Mouse (Mus musculus): ENCODE data around the gene Itga11. TPM values are rescaled to one million over a fixed set of nuclear protein-coding genes. Genes with fewer than 3 reads are reported as not detected.
A peak's percentile ranks its signal among the peaks of the same experiment; 100 is the strongest.
"Not testable (repeated sequence)": the region's sequence is repeated elsewhere in the genome, so short reads cannot be mapped to it uniquely, and the experiment has no call there.

Gene Itga11
- polyA plus RNA-seq, 1 experiment from 2014 or later = 0.19 TPM

- Histone ChIP-seq H3K4me2 (peak within 1 kb of the TSS; percentile 98), H3K4me1 (replicated peaks; ENCODE audit: control insufficient read depth, insufficient read depth, low read length) (peaks cover 22% of the 10 kb centered on the region), H3K9me3 (ENCODE audit: control insufficient read depth, low read length) (no peaks in the 10 kb centered on the region), H3K4me3 (ENCODE audit: low read depth, low read length) (peak within 1 kb of the TSS; percentile 100), H3K27ac (ENCODE audit: low read depth, low read length) (peak within 1 kb of the TSS; percentile 93), H3K27me3 (replicated peaks; ENCODE audit: control insufficient read depth, insufficient read depth, low read length) (no peaks in the 10 kb centered on the region), H3K9ac (ENCODE audit: low read depth, low read length) (peak within 1 kb of the TSS; percentile 98), H3K36me3 (ENCODE audit: control insufficient read depth, insufficient read depth, low read length) (0 out of 2 replicates have a peak, but pooled peaks cover 2% of the 10 kb centered on the region)
- DNase-seq (ENCODE audit: low spot score) = peak; percentile 95
- ATAC-seq (replicated peaks; ENCODE audit: low FRiP score) = peak; percentile 87
- under 1% methylated on average over 66 of the region's 68 CpGs for WGBS
Measured at GRCm38 (mm10) chr9:62811516-62812121, 134.0 kb downstream of the Itga11 start, which contains the start of gene Fem1b. TSS of gene Fem1b (minus strand) at chr9:62811934.

GRCm38 (mm10) chr9:62812216-62813049, 134.8 kb downstream of the Itga11 start:
- Histone ChIP-seq H3K27me3 (replicated peaks; ENCODE audit: control insufficient read depth, insufficient read depth, low read length) (no peaks in the 10 kb centered on the region), H3K36me3 (ENCODE audit: control insufficient read depth, insufficient read depth, low read length) (0 out of 2 replicates have a peak, but pooled peaks cover 2% of the 10 kb centered on the region), H3K4me1 (replicated peaks; ENCODE audit: control insufficient read depth, insufficient read depth, low read length) (peaks cover 22% of the 10 kb centered on the region), H3K4me3 (ENCODE audit: low read depth, low read length) (peak overlapping the region; percentile 100), H3K27ac (ENCODE audit: low read depth, low read length) (peak overlapping the region; percentile 93), H3K4me2 (peak overlapping the region; percentile 98), H3K9ac (ENCODE audit: low read depth, low read length) (peak overlapping the region; percentile 98), H3K9me3 (ENCODE audit: control insufficient read depth, low read length) (no peaks in the 10 kb centered on the region)
- ATAC-seq (replicated peaks; ENCODE audit: low FRiP score) (no peak), DNase-seq (ENCODE audit: low spot score) (no peak)
- 17% methylated on average over 14 of the region's 14 CpGs for WGBS

- no peak overlapping the region for H3K4me2 ChIP-seq
- H3K27ac ChIP-seq (ENCODE audit: low read depth, low read length) = peak overlapping the region; percentile 43; the same call in 1 of the 2 replicates
- H3K4me1 ChIP-seq (replicated peaks; ENCODE audit: control insufficient read depth, insufficient read depth, low read length) = peaks cover 15% of the 10 kb centered on the region
- H3K36me3 ChIP-seq (ENCODE audit: control insufficient read depth, insufficient read depth, low read length) = no peaks in the 10 kb centered on the region
- ATAC-seq (replicated peaks; ENCODE audit: low FRiP score) (no peak), DNase-seq (ENCODE audit: low spot score) (no peak)
- no peaks in the 10 kb centered on the region for H3K27me3 ChIP-seq (replicated peaks; ENCODE audit: control insufficient read depth, insufficient read depth, low read length)
- H3K4me3 ChIP-seq (ENCODE audit: low read depth, low read length) = no peak overlapping the region
- no peaks in the 10 kb centered on the region for H3K9me3 ChIP-seq (ENCODE audit: control insufficient read depth, low read length)
- H3K9ac ChIP-seq (ENCODE audit: low read depth, low read length) = no peak overlapping the region
- 71% methylated on average over 2 of the region's 2 CpGs for WGBS
Measured at GRCm38 (mm10) chr9:62814751-62815150, 137.1 kb downstream of the Itga11 start.

GRCm38 (mm10) chr9:62816323-62817098, 138.9 kb downstream of the Itga11 start:
- Histone ChIP-seq H3K36me3 (ENCODE audit: control insufficient read depth, insufficient read depth, low read length) (no peaks in the 10 kb centered on the region), H3K9ac (ENCODE audit: low read depth, low read length) (no peak overlapping the region), H3K9me3 (ENCODE audit: control insufficient read depth, low read length) (no peaks in the 10 kb centered on the region), H3K27ac (ENCODE audit: low read depth, low read length) (no peak overlapping the region), H3K4me2 (no peak overlapping the region), H3K4me1 (replicated peaks; ENCODE audit: control insufficient read depth, insufficient read depth, low read length) (peaks cover 15% of the 10 kb centered on the region), H3K27me3 (replicated peaks; ENCODE audit: control insufficient read depth, insufficient read depth, low read length) (no peaks in the 10 kb centered on the region), H3K4me3 (ENCODE audit: low read depth, low read length) (no peak overlapping the region)
- WGBS = 76% methylated on average over 9 of the region's 9 CpGs
- no peak for DNase-seq (ENCODE audit: low spot score)
- no peak for ATAC-seq (replicated peaks; ENCODE audit: low FRiP score)

- H3K27me3 ChIP-seq (replicated peaks; ENCODE audit: control insufficient read depth, insufficient read depth, low read length) = no peaks in the 10 kb centered on the region
- H3K36me3 ChIP-seq (ENCODE audit: control insufficient read depth, insufficient read depth, low read length) = no peaks in the 10 kb centered on the region
- H3K4me3 ChIP-seq (ENCODE audit: low read depth, low read length) = no peak overlapping the region
- H3K9me3 ChIP-seq (ENCODE audit: control insufficient read depth, low read length) = no peaks in the 10 kb centered on the region; the same call in 1 of the 2 replicates
- H3K27ac ChIP-seq (ENCODE audit: low read depth, low read length) = no peak overlapping the region
- DNase-seq (ENCODE audit: low spot score) = no peak
- H3K4me2 ChIP-seq = no peak overlapping the region
- H3K4me1 ChIP-seq (replicated peaks; ENCODE audit: control insufficient read depth, insufficient read depth, low read length) = peaks cover 12% of the 10 kb centered on the region
- no peak overlapping the region for H3K9ac ChIP-seq (ENCODE audit: low read depth, low read length)
- ATAC-seq (replicated peaks; ENCODE audit: low FRiP score) = no peak
- 67% methylated on average over 12 of the region's 12 CpGs for WGBS
Measured at GRCm38 (mm10) chr9:62817099-62817571, 139.5 kb downstream of the Itga11 start.

- H3K27ac ChIP-seq (ENCODE audit: low read depth, low read length) = no peak overlapping the region
Measured at GRCm38 (mm10) chr9:62817828-62818614, 140.4 kb downstream of the Itga11 start.

GRCm38 (mm10) chr9:62819494-62819893, 141.9 kb downstream of the Itga11 start:
- no peak for DNase-seq (ENCODE audit: low spot score)
- H3K9me3 ChIP-seq (ENCODE audit: control insufficient read depth, low read length) = no peaks in the 10 kb centered on the region; the same call in 1 of the 2 replicates
- no peaks in the 10 kb centered on the region for H3K27me3 ChIP-seq (replicated peaks; ENCODE audit: control insufficient read depth, insufficient read depth, low read length)
- H3K36me3 ChIP-seq (ENCODE audit: control insufficient read depth, insufficient read depth, low read length) = no peaks in the 10 kb centered on the region
- WGBS = 57% methylated on average over 3 of the region's 3 CpGs
- H3K4me1 ChIP-seq (replicated peaks; ENCODE audit: control insufficient read depth, insufficient read depth, low read length) = peaks cover 6% of the 10 kb centered on the region
- no peak overlapping the region for H3K4me3 ChIP-seq (ENCODE audit: low read depth, low read length)
- ATAC-seq (replicated peaks; ENCODE audit: low FRiP score) = no peak
- H3K4me2 ChIP-seq = no peak overlapping the region
- no peak overlapping the region for H3K9ac ChIP-seq (ENCODE audit: low read depth, low read length)
- no peak overlapping the region for H3K27ac ChIP-seq (ENCODE audit: low read depth, low read length)

More at GRCm38 (mm10) chr9:62817828-62818614, 140.4 kb downstream of the Itga11 start:
- H3K4me2 ChIP-seq = no peak overlapping the region
- H3K36me3 ChIP-seq (ENCODE audit: control insufficient read depth, insufficient read depth, low read length) = no peaks in the 10 kb centered on the region
- 68% methylated on average over 4 of the region's 4 CpGs for WGBS
- H3K9me3 ChIP-seq (ENCODE audit: control insufficient read depth, low read length) = no peaks in the 10 kb centered on the region; the same call in 1 of the 2 replicates
- no peak overlapping the region for H3K9ac ChIP-seq (ENCODE audit: low read depth, low read length)
- no peaks in the 10 kb centered on the region for H3K27me3 ChIP-seq (replicated peaks; ENCODE audit: control insufficient read depth, insufficient read depth, low read length)
- no peak overlapping the region for H3K4me3 ChIP-seq (ENCODE audit: low read depth, low read length)
- no peak for DNase-seq (ENCODE audit: low spot score)
- peaks cover 6% of the 10 kb centered on the region for H3K4me1 ChIP-seq (replicated peaks; ENCODE audit: control insufficient read depth, insufficient read depth, low read length)
- no peak for ATAC-seq (replicated peaks; ENCODE audit: low FRiP score)

- DNase-seq (ENCODE audit: low spot score); H3K4me2 ChIP-seq; H3K9ac ChIP-seq (ENCODE audit: low read depth, low read length); ATAC-seq (replicated peaks; ENCODE audit: low FRiP score); H3K4me3 ChIP-seq (ENCODE audit: low read depth, low read length); H3K4me1 ChIP-seq (replicated peaks; ENCODE audit: control insufficient read depth, insufficient read depth, low read length); H3K9me3 ChIP-seq (ENCODE audit: control insufficient read depth, low read length); H3K27ac ChIP-seq (ENCODE audit: low read depth, low read length); H3K27me3 ChIP-seq (replicated peaks; ENCODE audit: control insufficient read depth, insufficient read depth, low read length); H3K36me3 ChIP-seq (ENCODE audit: control insufficient read depth, insufficient read depth, low read length): not testable (repeated sequence)
- WGBS = 86% methylated on average over 6 of the region's 6 CpGs
Measured at GRCm38 (mm10) chr9:62819910-62820309, 142.3 kb downstream of the Itga11 start.
